Mouse (Mus musculus): Measurements from ENCODE around the gene Tekt3. TPM values are rescaled to one million over a fixed set of nuclear protein-coding genes. Genes with fewer than 3 reads are reported as not detected.

The Tekt3 gene
- polyA plus RNA-seq, 1 experiment, result not detected

- TF ChIP-seq POLR2A (IDR thresholded peaks at IDR 0.05; ENCODE audit: insufficient read depth, low read depth, low read length), result no peak
- Histone ChIP-seq H3K27ac (ENCODE audit: insufficient read depth, low read depth, low read length) (no peak overlapping the region), H3K4me1 (ENCODE audit: control insufficient read depth, insufficient read depth, low read length) (no peaks in the 10 kb centered on the region), H3K4me3 (ENCODE audit: insufficient read depth, low read depth, low read length) (no peak overlapping the region)
- 81% methylated on average over 8 of the region's 8 CpGs for WGBS
These were observed 53.6 kb downstream of the Tekt3 start for GRCm38 (mm10) chr11:63114807-63115641.

GRCm38 (mm10) chr11:63116652-63117051, 55.2 kb downstream of the Tekt3 start:
- no peak for TF ChIP-seq CTCF (IDR thresholded peaks at IDR 0.05; ENCODE audit: insufficient read depth, low read depth, low read length)
- WGBS, result 96% methylated on average over 5 of the region's 5 CpGs

GRCm38 (mm10) chr11:63117266-63117665, 55.8 kb downstream of the Tekt3 start:
- WGBS, result 97% methylated on average over 1 of the region's 1 CpGs
- H3K4me1 ChIP-seq (ENCODE audit: control insufficient read depth, insufficient read depth, low read length), result no peaks in the 10 kb centered on the region

More at GRCm38 (mm10) chr11:63116652-63117051, 55.2 kb downstream of the Tekt3 start:
- H3K4me3 ChIP-seq (ENCODE audit: insufficient read depth, low read depth, low read length), result no peak overlapping the region
- no peaks in the 10 kb centered on the region for H3K4me1 ChIP-seq (ENCODE audit: control insufficient read depth, insufficient read depth, low read length)
- H3K27ac ChIP-seq (ENCODE audit: insufficient read depth, low read depth, low read length), result no peak overlapping the region

GRCm38 (mm10) chr11:63119791-63120190, 58.3 kb downstream of the Tekt3 start:
- no peaks in the 10 kb centered on the region for H3K4me1 ChIP-seq (ENCODE audit: control insufficient read depth, insufficient read depth, low read length)
- no peak for TF ChIP-seq CTCF (IDR thresholded peaks at IDR 0.05; ENCODE audit: insufficient read depth, low read depth, low read length)
- TF ChIP-seq POLR2A (IDR thresholded peaks at IDR 0.05; ENCODE audit: insufficient read depth, low read depth, low read length), result no peak
- no peak overlapping the region for H3K27ac ChIP-seq (ENCODE audit: insufficient read depth, low read depth, low read length)
- H3K4me3 ChIP-seq (ENCODE audit: insufficient read depth, low read depth, low read length), result no peak overlapping the region
- 90% methylated on average over 7 of the region's 7 CpGs for WGBS

More at GRCm38 (mm10) chr11:63117266-63117665, 55.8 kb downstream of the Tekt3 start:
- Histone ChIP-seq H3K27ac (ENCODE audit: insufficient read depth, low read depth, low read length) (no peak overlapping the region), H3K4me3 (ENCODE audit: insufficient read depth, low read depth, low read length) (no peak overlapping the region)
- TF ChIP-seq POLR2A (IDR thresholded peaks at IDR 0.05; ENCODE audit: insufficient read depth, low read depth, low read length) (no peak), CTCF (IDR thresholded peaks at IDR 0.05; ENCODE audit: insufficient read depth, low read depth, low read length) (no peak)

- Histone ChIP-seq H3K27ac (ENCODE audit: insufficient read depth, low read depth, low read length) (no peak overlapping the region), H3K4me1 (ENCODE audit: control insufficient read depth, insufficient read depth, low read length) (no peaks in the 10 kb centered on the region), H3K4me3 (ENCODE audit: insufficient read depth, low read depth, low read length) (no peak overlapping the region)
- TF ChIP-seq CTCF (IDR thresholded peaks at IDR 0.05; ENCODE audit: insufficient read depth, low read depth, low read length), result no peak
- TF ChIP-seq POLR2A (IDR thresholded peaks at IDR 0.05; ENCODE audit: insufficient read depth, low read depth, low read length), result no peak
- WGBS, result 79% methylated on average over 2 of the region's 2 CpGs
These were observed 60.8 kb downstream of the Tekt3 start for GRCm38 (mm10) chr11:63122249-63122648.

- TF ChIP-seq CTCF (IDR thresholded peaks at IDR 0.05; ENCODE audit: insufficient read depth, low read depth, low read length) (no peak), POLR2A (IDR thresholded peaks at IDR 0.05; ENCODE audit: insufficient read depth, low read depth, low read length) (no peak)
- H3K4me1 ChIP-seq (ENCODE audit: control insufficient read depth, insufficient read depth, low read length), result no peaks in the 10 kb centered on the region
- no peak overlapping the region for H3K4me3 ChIP-seq (ENCODE audit: insufficient read depth, low read depth, low read length)
- H3K27ac ChIP-seq (ENCODE audit: insufficient read depth, low read depth, low read length), result no peak overlapping the region
- 65% methylated on average over 4 of the region's 4 CpGs for WGBS
These were observed 61.4 kb downstream of the Tekt3 start for GRCm38 (mm10) chr11:63122776-63123350.

- Histone ChIP-seq H3K4me1 (ENCODE audit: control insufficient read depth, insufficient read depth, low read length) (no peaks in the 10 kb centered on the region), H3K4me3 (ENCODE audit: insufficient read depth, low read depth, low read length) (no peak overlapping the region), H3K27ac (ENCODE audit: insufficient read depth, low read depth, low read length) (no peak overlapping the region)
- TF ChIP-seq CTCF (IDR thresholded peaks at IDR 0.05; ENCODE audit: insufficient read depth, low read depth, low read length) (no peak), POLR2A (IDR thresholded peaks at IDR 0.05; ENCODE audit: insufficient read depth, low read depth, low read length) (no peak)
- 65% methylated on average over 4 of the region's 4 CpGs for WGBS
These were observed 62.9 kb downstream of the Tekt3 start for GRCm38 (mm10) chr11:63124316-63124715.

GRCm38 (mm10) chr11:63125832-63126456, 64.5 kb downstream of the Tekt3 start:
- Histone ChIP-seq H3K4me3 (ENCODE audit: insufficient read depth, low read depth, low read length) (no peak overlapping the region), H3K27ac (ENCODE audit: insufficient read depth, low read depth, low read length) (no peak overlapping the region), H3K4me1 (ENCODE audit: control insufficient read depth, insufficient read depth, low read length) (peaks cover 8% of the 10 kb centered on the region; the same call in 1 of the 2 replicates)
- no peak for TF ChIP-seq POLR2A (IDR thresholded peaks at IDR 0.05; ENCODE audit: insufficient read depth, low read depth, low read length)
- TF ChIP-seq CTCF (IDR thresholded peaks at IDR 0.05; ENCODE audit: insufficient read depth, low read depth, low read length), result no peak
- WGBS, result 59% methylated on average over 5 of the region's 5 CpGs

GRCm38 (mm10) chr11:63126976-63127375, 65.5 kb downstream of the Tekt3 start:
- TF ChIP-seq POLR2A (IDR thresholded peaks at IDR 0.05; ENCODE audit: insufficient read depth, low read depth, low read length) (no peak), CTCF (IDR thresholded peaks at IDR 0.05; ENCODE audit: insufficient read depth, low read depth, low read length) (no peak)
- WGBS, result 89% methylated on average over 8 of the region's 8 CpGs
- H3K4me3 ChIP-seq (ENCODE audit: insufficient read depth, low read depth, low read length), result no peak overlapping the region

More at GRCm38 (mm10) chr11:63126976-63127375, 65.5 kb downstream of the Tekt3 start:
- Histone ChIP-seq H3K27ac (ENCODE audit: insufficient read depth, low read depth, low read length) (no peak overlapping the region), H3K4me1 (ENCODE audit: control insufficient read depth, insufficient read depth, low read length) (peaks cover 15% of the 10 kb centered on the region)

Data from olfactory bulb, adult 2 months (tissue).